Mouse (Mus musculus): Measurements from ENCODE around the gene Dicer1.

GRCm38 (mm10) chr12:104667846-104668245 lies 83.9 kb downstream of the Dicer1 start:
- no peak for TF ChIP-seq POLR2A (IDR thresholded peaks at IDR 0.05; ENCODE audit: borderline replicate concordance, low read depth, low read length)
- TF ChIP-seq CTCF (IDR thresholded peaks at IDR 0.05; ENCODE audit: low read depth, low read length): no peak
